In the genomic region with DNA sequence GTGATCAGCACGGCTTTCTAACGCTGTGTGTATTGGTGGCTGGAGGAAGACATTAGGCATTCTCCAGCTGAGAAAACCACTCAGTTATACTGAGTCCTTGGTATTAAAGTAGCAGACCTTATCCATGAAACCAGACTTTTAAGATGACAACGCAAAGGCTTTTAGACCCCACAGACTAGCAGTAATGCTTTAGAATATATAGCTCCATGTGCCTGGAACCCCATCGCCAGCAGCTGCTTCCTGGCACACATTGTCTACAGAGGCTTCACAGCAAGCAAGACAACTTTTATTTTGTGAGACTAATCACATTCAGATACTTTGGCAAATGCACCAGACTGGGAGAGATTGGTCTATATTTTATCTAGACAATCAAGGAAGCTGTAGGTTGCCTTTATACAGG, we compare ENCODE assay signal across 25 mouse cellular contexts. TPM values are rescaled to one million over a fixed set of nuclear protein-coding genes. Genes with fewer than 3 reads are reported as not detected.
"Had no signal": no experiment of that assay in that cellular context is flagged by ENCODE, and none has a peak within 500 bp of the region (broad histone marks: within the 10 kb centered on the region; RNA-seq: fewer than 3 reads in every experiment).

No protein-coding gene starts in this region.

- H3K9me3 ChIP-seq: liver, embryonic 13.5 days; liver, embryonic 15.5 days; lung, embryonic 15.5 days; midbrain, embryonic 13.5 days; midbrain, embryonic 15.5 days; stomach, embryonic 15.5 days had no signal

- H3K27me3 ChIP-seq: liver, embryonic 13.5 days; liver, embryonic 15.5 days; lung, embryonic 15.5 days; midbrain, embryonic 13.5 days; midbrain, embryonic 15.5 days; stomach, embryonic 15.5 days had no signal

- H3K4me3 ChIP-seq: liver, embryonic 13.5 days; liver, embryonic 15.5 days; lung, embryonic 15.5 days; midbrain, embryonic 13.5 days; midbrain, embryonic 15.5 days; stomach, embryonic 15.5 days had no signal

- ATAC-seq: liver, postnatal 0 days; lung, postnatal 0 days; midbrain, embryonic 13.5 days; midbrain, embryonic 15.5 days had no signal

- DNase-seq: liver; liver, embryonic 13.5 days; liver, postnatal 0 days; lung, adult 2 months; lung, postnatal 4 days; right cerebral cortex, adult 18-20 months; right cerebral cortex, postnatal 14 days; thymus, adult 2 months; thymus, postnatal 36 days had no signal

- H3K9ac ChIP-seq: liver, embryonic 13.5 days; liver, embryonic 15.5 days; liver, postnatal 0 days; lung, embryonic 15.5 days; midbrain, embryonic 13.5 days; midbrain, embryonic 15.5 days; stomach, embryonic 15.5 days had no signal

- H3K36me3 ChIP-seq: liver, embryonic 13.5 days; lung, embryonic 15.5 days; midbrain, embryonic 13.5 days; midbrain, embryonic 15.5 days had no signal

- H3K4me1 ChIP-seq: liver, embryonic 13.5 days; liver, embryonic 15.5 days; lung, embryonic 15.5 days; midbrain, embryonic 15.5 days; stomach, embryonic 15.5 days had no signal

- H3K4me2 ChIP-seq: liver, embryonic 11.5 days; liver, embryonic 13.5 days; liver, embryonic 15.5 days; lung, embryonic 15.5 days; midbrain, embryonic 11.5 days; midbrain, embryonic 13.5 days; midbrain, embryonic 15.5 days; stomach, embryonic 15.5 days had no signal

- H3K27ac ChIP-seq: liver, embryonic 13.5 days; liver, embryonic 15.5 days; lung, embryonic 15.5 days; midbrain, embryonic 13.5 days; midbrain, embryonic 15.5 days; stomach, embryonic 15.5 days; stomach, postnatal 0 days had no signal

RNA-seq across cellular contexts. Expression of gene Cpb2, which starts 35.8 kb away (rescaled TPM):
- total RNA-seq: megakaryocyte, adult 5-6 weeks; megakaryocyte-erythroid progenitor cell, adult 5-6 weeks; midbrain, postnatal 0 days; monocyte, adult 5-6 weeks; neutrophil, adult 5-6 weeks had no signal
- polyA plus RNA-seq: lung, embryonic 15.5 days; lung, postnatal 0 days; midbrain, embryonic 11.5 days; midbrain, embryonic 15.5 days; midbrain, postnatal 0 days; spleen, adult 2 months; testis, adult 2 months; thymus, adult 2 months had no signal
